Mouse (Mus musculus) heart, adult 11 months (tissue): ENCODE measurements around the gene Supt5.
A peak's percentile ranks its signal among the peaks of the same experiment; 100 is the strongest.

ENCODE experiments used
- DNase-seq: peaks from one replicate; pipeline ENCODE4 v3.0.0; 2022

The Supt5 gene

DNA sequence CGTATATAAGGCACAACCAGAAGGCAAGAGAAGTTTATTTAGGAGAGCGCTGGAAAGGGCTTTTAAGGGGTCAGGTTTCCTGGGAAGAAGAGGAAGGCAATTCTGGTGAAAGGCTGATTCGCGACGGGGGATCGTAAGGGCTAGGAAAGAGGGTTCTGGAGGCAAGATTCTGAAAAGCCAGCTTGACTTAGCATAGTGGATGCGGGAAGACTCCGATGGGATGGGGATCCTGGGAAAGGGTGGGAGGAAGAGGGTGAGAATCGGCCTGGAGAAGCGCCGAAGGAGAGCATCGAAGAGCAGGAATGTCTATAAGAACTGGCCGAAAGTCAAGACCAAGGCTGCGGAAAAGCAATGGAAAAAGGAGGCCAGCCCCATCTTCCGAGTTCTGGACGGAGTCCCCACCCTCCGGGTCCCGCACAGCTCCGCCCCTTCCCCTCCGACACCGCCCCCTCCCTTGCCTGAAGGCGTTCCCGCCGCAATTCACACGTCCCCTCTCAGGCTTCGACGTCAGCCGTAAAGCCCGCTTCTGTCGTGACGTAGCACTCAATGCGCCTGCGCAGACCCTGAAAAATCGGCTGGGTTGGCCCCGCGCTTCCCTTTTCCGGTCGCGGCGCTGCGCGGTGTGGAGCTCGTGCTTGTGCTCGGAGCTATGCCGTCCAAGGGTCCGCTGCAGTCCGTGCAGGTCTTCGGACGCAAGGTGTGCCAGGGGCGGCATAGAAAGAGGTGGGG lies 11.8 kb upstream of the Supt5 start, which contains the start of gene Rps16:
TSS of gene Rps16 (plus strand) at position 498 of the 729 bp plus-strand sequence.
- DNase-seq: peak; percentile 100

DNA sequence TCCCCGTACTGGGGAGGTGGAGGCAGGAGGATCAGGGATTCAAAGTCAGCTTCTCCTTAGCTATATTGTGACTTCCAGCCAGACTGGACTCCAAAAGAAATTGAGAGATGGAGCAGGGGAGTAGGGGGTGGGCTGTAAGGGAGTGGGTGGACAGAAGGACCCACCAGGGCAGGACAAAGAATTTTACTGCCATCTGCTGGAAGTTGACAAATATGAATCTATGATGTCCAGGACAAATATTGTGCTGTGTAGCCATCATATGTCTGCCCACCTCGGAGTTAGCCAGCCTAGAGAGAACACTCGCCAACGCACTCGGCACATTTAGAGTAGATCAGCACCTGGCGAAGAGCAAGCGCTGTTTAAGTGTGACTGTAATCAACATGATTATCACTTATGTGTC lies 10.1 kb upstream of the Supt5 start:
- DNase-seq: peak; percentile 76

DNA sequence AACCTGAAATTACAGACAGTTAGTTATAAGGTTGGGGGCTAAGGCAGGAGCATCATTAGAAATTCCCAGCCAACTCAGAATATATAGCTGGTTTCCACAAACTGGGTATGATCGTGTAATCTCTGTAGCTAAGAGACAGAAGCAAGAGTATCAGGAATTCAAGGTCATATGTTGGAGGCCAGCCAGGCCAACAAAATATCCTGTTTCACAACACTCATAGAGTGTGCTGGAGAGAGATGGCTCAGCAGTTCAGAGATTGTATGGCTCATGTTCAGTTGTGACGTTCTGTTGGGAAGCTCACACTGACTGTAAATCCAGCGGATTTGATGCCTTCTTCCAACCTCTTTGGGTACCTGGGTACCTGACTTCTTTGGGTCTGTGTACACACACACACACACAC lies 9.2 kb upstream of the Supt5 start:
- peak; percentile 87 for DNase-seq

DNA sequence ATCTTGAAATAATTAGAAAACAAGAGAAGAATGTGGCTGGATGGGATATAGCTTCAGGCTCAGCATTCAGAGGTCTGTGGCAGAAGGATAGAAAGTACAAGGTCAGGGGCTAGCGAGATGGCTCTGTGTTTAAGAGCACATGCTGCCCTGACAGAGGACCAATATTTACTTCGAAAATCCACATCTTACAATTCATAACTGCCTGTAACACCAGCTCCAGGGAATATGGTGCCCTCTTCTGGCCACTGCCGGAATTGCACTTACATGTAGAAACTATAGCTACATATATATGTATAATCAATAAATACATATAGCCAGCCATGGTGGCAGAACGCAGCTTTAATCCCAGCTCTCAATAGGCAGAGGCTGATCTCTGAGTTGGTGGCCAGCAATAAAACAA lies 6.1 kb upstream of the Supt5 start:
- no peak for DNase-seq

DNA sequence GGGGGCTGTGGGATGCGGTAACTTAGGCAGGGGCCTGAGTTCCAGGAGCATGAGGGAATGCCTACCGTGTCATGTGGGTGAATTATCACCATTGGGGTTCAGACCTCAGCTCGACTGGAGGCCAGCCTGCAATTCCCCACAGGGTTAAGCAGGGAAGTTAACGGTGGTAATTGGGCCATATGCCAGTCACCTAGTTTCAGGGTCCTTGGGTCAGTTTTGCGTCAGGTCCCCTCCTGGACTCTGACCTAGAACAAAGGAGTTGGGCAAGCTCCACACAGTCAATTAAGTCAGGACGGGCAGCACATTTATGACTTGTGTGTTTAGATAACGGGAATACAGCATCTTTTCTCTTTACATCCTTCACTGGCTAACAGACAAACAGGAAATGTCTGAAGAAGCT lies 2.8 kb upstream of the Supt5 start:
- DNase-seq: peak; percentile 88

DNA sequence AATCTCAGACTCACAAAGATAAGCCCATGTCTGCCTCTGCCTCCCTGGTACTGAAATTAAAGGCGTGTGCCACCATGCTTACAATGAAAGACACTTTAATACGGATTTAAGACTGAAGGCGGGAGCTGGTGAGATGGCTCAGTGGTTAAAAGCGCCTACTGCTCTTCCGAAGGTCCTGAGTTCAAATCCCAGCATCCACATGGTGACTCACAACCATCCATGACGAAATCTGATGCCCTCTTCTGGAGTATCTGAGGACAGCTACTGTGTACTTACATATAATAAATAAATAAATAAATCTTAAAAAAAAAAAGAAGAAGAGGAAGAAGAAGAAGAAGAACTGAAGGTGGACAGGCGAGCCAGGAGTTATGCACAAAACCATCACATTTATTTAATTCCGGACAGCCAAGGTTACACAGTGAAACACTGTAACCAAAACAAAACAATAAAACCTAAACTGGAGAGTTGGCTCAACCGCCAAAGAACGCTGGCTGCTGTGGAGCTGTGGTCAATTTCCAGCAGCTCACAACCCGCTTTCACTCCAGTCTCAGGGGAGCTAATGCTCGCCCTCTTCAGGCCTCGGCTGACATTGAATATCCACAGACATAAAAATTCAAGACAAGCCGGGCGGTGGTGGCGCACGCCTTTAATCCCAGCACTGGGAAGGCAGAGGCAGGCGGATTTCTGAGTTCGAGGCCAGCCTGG lies 819 bp upstream of the Supt5 start:
- DNase-seq: peak; percentile 97

DNA sequence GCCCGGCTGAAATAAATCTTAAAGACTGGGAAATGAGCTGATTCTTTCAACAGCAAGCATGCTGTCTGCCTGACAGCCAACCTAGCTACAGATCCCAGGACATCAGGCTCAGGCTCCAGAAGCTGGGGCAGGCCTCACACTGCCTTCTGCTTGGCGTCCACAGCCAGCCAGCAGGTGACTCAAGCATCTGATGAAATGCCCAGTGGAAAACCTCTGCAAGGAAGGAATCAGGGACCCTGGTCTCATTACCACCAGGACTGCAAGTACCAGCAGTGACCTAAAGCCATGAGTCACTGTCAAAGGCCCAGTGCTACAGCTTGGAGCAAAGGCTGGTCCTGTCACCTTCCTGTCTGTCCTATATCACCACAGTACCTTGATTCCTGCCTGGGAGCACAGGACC lies 3.1 kb downstream of the Supt5 start:
- DNase-seq: peak; percentile 82

DNA sequence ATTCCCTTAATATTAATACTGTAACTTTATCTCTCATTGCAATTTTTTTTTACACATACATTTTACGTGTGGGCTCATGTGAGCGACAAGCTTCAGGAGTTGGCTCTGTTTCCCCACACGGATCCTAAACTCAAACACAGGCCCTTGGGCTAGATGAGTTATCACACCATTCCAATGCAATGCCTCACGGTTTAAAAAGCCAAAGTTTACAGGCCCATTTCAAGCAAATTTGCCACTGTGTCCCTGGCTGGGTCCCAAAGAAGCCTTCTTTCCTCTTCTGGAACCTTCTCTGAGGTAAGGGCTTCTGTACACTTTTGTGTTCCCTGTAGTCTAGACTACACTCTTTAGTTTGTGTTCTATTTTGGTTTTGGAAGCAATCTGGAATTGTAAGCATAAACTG lies 4.0 kb downstream of the Supt5 start:
- no peak for DNase-seq

DNA sequence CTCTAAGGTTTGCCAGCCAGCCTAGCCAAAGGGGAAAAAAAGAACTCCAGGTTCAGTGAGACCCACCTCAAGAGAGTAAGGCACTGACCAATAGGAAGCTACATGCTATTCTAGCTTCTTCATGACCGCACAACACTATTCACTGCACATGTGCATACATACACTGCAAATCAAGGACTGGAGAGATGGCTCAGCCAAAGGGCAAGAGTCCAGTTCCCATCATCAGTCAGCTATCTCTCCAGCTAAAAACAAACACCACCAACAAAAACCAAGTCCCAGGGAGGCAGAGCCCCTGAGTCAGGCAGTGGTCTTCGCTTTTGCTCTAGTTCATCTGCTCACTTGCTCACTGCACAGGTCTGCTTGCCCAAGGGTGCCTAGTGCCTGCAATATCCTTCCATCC lies 10.3 kb downstream of the Supt5 start:
- peak; percentile 84 for DNase-seq

DNA sequence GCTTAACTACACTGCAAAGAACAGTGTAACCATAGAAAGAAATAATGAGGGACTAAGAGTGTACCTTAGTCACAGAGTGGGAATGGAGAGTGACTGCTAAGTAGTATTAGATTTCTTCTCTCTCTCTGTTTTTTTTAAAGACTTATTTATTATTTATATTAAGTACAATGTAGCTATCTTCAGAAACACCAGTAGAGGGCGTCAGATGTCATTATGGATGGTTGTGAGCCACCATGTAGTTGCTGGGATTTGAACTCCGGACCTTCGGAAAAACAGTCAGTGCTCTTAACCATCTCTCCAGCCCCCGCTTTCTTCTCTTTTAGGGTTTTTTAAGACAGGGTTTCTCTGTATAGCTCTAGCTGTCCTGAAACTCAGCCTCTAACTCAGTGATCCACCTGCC lies 12.1 kb downstream of the Supt5 start:
- no peak for DNase-seq

DNA sequence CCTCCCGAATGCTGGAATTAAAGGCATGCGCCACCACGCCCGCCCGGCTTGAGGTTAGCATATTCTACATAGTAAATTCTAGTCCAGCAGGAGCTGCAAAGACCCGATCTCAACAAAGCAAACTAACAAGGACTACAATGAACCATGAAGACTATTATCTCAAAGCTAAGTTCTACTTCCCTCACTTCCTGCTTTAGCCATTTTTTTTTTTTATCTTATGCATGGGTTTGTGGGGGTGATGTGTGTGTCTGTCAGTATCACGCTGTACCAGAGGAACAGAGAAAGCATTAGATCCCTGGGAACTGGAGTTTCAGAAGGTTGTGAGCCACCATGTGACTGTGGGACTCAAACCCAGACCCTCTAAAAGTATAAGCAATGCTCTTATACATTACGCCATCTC lies 13.3 kb downstream of the Supt5 start:
- no peak for DNase-seq

DNA sequence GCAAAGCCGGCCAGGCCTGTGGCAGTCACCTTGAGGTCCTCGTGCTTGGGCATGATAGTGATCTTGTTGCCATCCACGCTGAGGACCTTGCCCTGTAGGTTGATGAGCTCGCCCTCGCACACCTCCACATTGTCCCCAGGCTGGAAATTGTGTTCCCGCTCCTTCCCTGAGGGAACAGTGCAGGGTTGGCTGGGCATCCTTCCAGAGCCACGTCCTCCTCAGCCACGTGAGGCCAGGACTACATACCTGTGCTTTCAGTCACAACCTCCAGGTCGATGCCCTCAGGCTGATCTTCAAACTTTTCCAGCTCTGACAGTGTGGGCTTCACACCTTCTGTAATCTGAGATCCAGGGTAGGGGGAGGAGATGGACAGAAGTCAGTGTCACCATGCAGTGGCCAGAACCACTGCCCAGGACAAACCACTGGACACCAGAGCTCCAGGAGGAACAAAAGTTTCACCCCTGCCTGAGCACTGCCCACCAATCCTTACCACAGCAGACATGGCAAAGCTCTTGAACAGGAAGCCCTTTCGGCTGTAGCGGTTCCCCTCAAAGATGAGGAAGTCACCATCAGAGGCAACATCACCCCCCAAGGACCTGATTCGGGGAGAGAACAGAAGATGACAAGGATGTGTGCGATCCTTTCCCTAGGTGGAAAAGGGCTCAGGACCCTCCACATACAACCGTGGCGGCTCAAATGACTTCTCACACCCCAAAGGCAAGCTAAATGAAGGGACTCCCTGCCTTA lies 16.4 kb downstream of the Supt5 start:
- peak; percentile 88 for DNase-seq

DNA sequence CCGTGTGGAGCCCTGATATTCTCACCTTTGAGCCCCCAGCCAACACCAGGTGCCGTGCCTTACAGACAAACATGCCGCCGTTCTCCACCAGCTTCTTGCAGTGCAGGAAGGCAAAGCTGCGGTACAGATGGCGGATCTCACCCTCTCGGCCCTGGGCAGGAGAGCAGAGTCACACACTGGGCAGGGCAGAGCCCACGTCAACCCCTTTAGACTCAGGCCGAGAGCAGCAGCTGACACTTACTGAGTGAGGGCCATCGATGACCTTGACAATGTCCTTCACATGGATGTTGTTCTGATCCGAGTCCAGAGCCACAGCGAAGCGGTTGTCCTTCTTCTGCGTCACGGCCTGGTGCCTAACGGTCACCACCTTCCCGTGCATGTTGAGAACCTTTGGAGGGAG lies 19.8 kb downstream of the Supt5 start:
- peak; percentile 72 for DNase-seq

DNA sequence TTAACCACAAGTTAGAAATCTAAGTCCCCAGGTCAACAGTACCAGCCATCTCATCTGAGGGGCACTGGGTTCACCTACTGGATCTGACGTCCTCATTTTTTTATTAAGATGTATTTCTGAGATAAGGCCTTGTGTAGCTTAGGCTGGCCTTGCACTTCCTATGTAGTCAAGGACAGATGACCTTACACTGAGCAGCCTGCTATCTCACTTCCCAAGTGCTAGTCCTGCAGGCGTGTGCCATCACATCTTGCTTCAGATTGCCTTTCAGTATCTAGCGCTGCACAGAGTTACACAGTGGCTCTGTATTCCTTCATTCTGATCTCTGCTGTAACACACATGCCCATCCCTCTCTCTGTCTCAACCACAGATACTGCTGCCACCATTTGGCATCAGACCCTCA lies 20.5 kb downstream of the Supt5 start:
- no peak for DNase-seq

DNA sequence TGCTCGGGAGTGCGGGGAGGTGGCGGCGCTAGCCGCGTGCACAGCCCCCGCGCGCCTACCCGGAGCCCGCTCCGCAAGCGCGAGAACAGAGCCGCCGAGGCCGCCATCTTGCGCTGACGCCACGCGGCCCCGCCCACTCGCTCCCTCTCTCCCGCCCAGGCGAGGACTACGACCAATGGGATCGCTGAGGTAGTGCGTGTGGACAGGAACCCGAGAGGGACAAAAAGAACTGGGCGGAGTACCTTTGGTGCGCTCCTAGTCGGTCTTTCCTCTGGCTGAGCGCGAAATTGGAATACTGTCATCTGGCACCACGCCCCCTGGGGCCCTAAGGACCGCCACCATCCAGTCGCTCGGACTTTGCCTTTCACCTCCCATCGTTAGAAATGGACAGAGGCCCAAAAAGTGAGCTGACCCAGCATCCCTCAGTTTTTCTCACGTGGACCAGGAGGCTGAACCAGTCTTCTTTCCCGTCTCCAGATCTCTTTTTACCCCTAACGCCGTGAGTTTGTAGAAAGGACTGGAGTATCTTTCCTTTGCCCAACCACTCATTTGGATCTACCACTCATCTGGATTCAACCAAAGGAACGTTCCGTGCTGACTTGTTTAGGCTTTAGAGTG lies 26.5 kb downstream of the Supt5 start, which contains the start of gene Timm50:
TSS of gene Timm50 (minus strand) at position 147 of the 618 bp plus-strand sequence.
- DNase-seq: peak; percentile 100

DNA sequence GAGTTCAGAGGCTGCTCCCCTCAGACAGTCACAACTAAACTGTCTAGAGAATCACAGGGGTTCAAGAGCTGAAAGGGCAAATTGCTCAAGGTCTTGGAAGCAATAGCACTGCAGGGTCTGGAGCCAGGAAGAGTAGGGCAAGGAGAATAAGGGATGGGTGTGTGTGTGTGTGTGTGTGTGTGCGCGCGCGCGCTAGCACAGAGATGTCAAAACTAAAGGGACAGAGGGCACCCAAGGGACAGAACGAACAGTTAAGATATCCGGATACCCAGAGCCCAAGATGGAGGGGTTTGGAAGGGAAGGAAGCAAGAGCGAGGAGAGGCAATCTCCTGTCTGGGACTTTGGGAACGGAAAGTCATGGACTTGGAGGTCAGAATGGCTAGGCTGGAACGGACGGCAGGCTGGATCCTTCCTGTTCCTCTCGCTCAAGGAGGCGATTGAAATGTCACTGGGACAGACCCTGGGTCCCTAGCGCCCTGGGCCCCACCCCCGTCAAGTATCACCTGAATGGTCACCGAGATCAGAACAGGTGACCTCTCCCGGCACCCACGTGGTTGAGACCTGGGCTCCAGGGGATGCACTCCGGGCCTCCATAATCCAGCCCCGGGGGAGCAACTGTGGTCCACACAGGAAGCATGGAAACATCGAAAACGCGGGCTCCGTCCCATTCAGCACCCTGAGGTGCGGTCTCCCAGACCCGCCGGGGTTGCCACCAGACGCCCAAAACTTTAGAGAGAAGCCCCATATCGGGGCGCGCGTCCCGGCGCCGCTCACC lies 27.2 kb downstream of the Supt5 start:
- DNase-seq: peak; percentile 83

DNA sequence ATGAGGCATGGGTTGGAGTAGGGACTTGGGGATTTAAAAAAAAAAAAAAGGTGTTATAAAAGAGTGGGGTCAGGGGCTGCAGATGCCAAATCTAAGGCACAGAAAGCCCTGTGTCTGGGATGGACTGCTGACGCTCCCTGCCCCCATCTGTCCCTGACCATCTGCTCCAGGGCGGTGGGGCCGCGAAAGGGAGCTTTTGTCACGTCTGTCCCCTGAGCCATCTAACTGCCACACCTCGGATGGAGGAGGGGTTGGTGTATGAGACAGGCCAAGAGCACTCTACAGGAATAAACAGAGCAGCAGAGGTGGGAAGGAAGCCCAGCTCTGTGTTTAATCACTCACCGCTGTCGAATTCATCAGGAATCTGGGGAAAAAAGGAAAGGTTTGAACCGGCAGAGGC lies 28.8 kb downstream of the Supt5 start:
- peak; percentile 86 for DNase-seq

DNA sequence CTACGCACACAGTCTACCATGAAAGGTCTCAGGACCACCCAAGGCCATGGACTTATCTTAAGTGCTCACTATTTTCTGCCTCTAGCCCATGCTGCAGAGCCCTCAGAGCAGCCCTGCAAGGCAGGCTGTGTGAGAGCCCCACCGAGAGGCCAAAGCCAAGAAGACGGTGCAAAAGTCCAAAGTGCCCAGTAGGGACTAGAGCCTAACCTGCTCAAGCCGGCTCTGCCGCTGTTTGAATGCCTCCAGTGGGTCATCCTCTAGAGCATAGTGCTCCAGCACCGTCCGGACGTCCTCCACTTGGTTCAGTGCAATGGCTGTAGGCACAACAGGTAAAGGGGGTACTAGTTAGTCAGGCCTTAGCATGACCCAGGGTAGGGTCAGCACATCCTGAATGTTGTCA lies 32.3 kb downstream of the Supt5 start:
- peak; percentile 90 for DNase-seq

DNA sequence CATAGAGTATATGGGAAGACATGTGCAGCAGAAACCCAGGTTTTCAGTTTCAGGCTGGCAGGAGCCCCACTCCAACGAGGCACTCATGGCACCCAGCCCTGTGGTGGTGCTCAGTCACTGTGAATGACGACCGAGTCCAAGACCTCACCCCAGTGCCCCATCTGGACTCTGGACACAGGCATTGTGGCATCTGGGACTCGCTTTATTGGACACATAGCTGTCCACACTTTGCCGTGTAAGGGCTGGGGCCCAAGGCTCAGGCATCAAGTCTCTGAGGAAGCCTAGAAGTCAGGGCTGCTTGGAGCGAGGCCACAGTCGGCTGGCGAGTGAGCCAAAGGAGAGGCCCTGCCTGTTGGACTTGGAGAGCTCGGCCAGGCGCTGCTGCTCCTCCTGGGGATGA lies 32.9 kb downstream of the Supt5 start:
- DNase-seq: peak; percentile 90

DNA sequence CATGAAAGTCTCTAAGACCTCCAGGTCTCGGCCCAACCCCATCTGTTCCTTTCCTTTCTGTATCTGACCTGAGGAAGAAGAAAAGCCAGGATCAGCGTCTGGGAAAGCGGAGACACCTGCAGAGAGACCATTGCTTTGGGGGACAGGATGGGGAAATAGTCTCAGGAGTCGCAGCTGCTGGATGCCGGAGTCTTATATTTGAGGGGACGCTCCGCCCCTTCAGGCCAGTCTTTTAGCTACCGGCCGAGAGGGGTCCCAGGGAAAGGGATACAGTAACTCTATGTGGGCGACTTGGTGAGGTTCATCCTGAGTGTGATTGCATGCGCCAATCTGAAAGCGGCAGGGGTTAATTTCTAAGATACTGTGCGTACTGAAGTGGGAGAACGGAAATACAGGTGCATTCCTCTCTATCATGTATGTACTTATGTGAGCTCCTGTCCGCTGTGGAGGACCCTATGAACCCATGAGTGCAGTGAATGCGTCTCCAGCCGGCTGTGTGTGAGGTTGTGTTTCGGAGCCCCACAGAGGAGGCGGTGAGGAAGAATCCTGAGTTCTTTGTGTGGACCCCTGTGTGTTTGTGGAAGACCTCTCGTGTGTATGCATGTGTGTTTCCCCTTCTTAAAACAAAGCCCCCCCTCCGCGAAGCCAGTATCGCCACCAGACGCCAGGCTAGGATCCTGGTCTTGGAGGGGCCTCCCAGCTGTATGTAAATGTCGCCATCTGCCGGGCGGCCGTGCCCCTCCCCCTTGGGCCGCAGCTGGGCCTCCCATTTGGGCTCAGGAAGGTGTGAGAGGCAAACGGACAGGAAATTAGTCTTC lies 36.7 kb downstream of the Supt5 start, which contains the start of gene Dll3:
TSS of gene Dll3 (minus strand) at position 623 of the 818 bp plus-strand sequence.
- peak; percentile 92 for DNase-seq

DNA sequence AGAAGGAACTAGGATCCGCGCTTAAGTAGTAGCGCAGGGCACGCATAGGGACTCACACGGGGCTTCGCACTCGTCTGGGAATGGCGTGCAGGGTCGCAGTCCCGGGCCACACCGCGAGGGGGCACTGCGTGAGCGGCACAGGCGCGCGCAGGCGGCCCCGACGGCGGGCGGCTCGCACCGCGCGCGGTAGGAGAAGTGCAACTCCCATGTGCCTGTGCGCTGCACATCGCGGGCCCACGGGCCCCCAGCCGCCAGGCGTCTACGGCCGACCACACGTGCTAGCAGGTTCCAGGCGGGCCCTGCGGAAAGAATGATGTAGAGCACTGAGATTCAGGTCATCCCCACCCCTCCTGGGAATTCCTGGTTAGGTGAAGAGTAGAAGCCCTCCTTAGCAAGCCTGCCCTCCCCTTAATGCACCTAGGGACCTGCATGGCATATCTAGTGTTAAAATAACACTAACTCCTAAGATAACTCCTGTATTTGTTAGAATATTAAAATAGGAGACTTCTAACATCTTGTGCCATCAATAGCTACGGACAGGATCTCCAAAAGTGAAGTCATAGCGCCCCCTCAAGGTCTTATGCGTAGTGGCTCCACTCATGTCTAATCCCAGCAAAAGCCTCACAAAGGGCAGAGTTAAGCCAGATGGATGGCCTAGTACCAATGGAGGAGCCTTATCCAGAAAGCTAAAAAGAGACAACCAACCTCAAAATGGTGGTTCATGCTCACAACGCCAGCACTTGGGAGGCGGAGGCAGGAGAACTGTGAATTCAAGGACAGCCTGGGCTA lies 39.5 kb downstream of the Supt5 start:
- no peak for DNase-seq
